Mouse (Mus musculus) telencephalon, adult 2 months (tissue): Measurements from ENCODE around the gene Phactr3.

Source experiments
- DNase-seq: peaks from one replicate; pipeline ENCODE4 v3.0.0-alpha.2; 2011; ENCODE audit warnings: low read depth, low spot score

Phactr3 gene

DNA sequence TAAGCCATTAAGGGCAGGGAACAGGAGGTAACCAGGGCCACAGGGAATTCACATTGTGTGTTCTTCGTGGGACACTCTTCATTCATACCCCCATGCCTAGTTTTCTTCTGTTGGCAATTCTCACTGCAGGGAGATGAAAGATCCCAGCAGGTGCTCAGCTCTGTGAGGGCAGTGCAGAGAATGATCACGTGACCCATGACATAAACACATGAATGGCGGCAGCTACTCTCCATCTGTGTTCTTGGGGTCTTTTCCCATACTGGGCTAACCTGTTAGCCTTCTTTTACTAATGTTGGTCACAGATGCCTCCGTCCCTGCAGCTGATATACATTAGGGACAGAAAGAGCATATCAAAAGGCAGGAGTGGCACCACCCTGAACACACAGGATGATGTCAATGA lies 16.9 kb downstream of the Phactr3 start:
- no peak for DNase-seq

DNA sequence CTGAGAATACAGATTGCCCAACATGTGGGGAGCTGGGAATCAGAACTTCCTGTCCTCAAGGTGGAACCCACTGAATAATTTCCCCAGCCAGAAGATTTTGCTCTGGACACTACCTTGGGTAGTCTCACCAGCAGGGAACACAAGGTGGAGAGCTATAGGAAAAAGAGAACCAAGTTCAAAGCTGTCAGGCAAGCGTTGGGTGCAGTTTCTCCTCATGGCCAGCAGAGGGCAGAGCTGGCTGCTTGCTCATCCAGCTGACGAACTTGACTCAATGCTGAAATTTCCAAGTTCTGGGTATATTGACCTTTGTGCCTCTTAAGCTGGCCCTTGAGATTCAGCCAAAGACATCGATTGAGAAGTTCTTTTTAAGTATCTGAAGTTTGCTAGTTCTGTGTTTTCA lies 18.7 kb downstream of the Phactr3 start:
- DNase-seq = no peak

DNA sequence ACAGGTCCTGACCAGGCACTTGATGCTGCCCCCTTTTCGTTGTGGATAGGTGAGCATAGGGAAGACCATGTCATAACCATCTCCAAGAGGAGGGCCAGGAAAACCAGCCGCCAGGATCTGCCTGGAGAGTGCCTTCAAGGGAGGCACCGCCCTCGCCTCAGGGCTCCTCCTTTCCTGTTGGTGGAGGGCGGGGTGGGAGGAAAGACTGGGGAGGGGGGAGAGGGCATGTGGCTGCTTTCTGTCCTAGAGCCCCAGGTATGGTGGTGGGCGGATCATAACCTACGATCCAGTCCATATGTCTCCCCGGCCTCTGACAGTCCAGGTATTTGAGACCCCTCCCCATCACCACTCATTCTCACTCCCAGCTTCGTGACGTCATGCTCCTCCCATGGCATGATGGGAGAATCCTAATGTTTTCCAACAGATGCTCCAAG lies 22.7 kb downstream of the Phactr3 start:
- DNase-seq = peak; percentile 86

DNA sequence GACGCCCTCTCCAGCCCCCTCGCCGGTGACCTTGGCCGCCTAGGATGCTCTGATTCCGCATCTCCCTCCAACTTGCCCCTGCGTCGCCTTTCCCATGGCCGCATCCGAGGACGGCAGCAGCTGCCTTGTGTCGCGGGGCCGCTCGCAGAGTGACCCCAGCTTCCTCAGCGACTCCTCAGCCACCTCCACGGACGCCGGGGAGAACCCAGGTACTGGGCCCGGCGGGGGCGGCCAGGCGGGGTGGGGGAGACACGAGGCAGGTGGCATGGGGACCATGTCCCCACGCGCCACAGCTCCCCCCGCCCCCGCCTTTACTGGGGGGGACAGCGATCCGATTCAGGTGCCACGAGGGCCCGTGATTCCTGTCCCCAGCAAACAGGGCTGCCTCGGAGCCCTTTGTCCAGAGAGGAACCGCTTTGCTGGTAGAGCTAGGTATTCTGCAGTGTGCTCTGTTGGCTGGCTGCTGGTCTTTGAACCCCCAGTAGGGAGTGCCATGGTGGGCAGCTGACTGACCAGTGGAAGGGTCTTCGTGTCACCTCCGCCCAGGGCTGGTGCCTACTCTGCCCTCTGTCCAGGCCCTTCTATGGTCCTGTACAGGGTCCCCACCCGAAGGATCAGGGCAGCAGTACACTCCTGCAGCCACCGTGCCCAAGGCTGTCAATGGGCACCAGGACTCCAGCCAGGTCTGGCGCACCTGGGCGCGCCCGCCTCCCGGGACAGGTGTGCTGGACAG lies 23.7 kb downstream of the Phactr3 start:
- no peak for DNase-seq

DNA sequence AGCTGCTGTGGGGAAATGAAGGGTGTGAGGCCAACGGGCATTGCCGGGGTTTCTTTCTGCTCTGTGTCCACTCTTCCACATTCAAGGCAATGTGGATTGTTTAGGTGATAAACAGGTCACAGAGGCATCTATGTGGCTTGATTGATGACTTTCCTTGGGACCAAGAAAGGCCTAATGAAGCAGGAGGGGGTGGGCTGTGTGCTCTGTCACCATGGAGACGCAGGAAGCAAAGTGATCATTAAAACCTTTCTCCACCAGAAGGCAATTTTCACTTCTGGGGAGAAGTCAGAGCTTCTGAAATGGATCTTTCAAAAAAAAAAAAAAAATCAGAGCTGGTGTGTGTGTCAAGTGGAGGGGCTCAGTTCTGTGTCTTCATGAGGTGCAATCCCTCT lies 24.2 kb downstream of the Phactr3 start:
- DNase-seq = no peak

DNA sequence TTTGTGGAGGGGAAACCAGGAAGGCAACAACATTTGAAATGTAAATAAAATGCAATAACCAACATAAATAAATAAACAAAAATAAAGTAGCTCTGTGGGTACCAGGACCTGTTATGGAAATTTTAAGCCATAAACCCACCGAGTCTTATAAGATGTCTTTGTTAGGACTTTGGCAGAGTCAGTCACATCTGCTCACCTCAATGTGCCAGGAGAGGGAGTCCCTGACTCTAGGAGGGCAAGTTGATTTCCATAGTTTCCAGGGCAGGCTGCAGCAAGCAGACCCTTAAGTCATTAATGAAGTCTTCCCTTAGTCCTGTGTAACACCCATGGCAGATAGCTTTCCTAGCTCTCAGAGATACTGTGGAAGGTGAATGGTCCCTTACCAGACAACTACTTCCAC lies 25.1 kb downstream of the Phactr3 start:
- DNase-seq = no peak

DNA sequence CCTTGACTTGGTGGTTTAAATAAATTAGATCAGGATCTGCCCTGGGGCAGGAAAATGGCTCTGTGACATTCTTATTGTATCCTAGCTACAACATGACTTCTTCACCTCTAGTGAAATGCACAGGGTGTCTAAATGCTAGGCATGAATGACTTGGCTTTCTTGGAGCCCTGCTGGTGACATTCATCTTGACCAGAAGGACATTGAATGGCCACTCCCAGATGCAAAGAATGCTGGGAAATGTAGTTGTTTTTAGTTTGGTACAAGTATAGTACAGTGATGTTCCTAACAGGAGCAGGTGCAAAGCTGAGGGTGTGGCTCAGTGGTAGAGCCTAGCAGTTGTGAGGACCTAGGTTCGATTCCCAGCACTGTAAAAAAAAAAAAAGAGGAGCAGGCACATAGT lies 30.5 kb downstream of the Phactr3 start:
- no peak for DNase-seq

DNA sequence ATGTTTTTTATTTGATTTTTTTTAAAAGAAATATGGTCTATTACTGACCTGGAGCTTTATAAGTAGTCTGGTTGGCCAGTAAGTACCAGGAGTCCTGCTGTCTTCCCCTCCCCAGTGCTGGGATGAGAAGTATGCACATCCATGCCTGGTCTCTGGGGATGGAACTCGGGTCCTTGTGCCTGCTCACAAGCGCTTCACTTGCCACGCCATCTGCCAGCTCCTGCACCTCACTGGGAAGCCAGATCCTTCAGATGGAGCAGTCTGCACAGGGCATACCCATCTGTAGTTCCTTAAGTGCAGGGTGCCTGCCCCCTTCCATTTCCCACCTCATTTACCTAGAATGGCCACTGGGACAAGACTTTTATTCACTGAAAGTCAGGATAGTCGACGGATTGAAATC lies 31.9 kb downstream of the Phactr3 start:
- DNase-seq = no peak

DNA sequence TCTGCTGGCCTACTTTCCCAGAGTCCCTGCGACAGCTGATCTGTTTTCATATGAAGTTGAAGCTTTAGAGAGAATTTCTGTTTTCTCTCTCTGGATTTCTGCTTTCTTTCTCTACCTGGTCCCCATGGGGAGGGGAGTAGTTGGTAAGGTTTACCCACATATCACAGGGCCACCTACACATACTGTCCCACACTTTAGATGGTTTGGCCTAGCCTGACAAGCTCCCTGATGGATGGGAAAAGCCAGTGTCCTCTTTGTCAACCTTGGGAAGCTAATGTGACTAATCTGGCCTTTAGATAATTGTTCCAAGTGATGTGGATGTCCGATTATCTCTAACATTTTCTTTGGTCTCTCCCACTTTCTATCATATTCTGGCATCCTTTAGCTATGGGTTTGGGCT lies 34.8 kb downstream of the Phactr3 start:
- DNase-seq = no peak

DNA sequence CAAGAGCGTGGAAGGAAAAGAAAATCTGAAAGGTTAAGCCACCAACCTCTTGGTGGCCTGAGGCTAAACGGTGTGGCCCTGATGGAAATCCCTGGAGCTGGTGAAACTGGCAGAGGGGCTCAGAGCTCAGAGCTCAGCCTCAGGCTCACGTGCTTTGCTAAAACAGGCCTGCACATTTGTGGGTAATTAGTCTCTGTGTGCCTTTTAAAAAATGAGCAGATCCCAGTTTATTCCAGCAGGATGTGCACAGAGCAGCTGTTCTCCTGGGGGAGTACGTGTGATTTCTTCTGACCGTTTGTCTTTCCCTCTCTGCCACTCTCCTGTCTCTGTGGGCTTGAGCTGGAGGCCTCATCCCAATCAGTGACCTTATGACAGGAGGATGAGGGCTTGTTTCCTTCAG lies 35.4 kb downstream of the Phactr3 start:
- peak; percentile 62 for DNase-seq

DNA sequence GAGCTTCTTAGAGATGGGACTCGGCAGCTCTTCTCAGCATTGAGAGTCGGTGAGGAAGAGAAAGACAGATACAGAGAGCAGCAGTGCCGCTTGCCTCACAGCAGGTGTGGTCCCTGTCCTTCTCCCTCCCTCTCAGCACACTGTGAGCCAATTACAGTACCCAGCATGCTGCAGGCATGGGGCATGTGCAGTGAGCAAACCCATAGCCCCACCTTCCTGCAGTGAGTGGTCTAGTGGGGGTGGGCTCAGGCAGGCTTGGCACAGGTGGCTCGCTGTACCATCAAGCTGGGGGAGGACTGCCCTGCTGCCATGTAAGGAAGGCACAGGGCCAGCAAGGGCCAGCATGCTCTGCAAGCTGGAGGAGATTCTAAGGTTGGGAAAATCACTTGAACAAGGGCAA lies 35.8 kb downstream of the Phactr3 start:
- peak; percentile 44 for DNase-seq

DNA sequence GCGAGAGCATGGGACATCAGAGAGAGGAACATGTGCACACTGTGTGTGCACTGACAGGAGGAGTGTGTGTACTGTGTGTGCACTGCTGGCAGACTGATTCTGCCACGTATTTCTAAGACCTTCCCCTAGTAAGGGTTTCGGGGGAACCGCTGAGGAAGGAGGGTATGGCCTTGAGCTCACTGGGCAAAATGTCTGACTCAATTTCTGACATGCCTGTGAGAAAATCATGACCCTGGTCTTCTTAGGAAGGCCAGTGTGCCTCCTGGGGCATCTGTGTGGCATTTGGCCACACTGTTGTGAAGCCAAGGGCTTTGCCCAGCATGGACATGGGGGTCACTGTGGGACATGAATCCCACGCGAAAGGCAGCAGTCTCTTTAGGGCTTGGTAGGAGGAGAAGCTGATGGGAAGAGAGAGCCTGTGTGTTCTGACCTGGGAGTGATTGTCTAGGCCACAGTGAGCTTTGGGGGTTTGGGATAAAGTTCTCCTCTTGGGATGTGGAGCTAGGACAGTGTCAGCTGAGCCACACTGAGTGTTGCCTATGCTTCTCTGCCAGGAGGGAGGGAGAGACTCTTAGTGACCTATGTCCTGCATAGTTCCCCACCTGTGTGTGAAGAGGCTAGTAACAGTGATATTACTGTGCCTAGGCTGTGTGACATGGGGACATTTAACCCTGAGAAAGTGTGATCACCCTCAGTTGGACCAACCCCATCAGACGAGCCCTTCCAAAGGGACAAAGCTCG lies 36.6 kb downstream of the Phactr3 start:
- DNase-seq = no peak

DNA sequence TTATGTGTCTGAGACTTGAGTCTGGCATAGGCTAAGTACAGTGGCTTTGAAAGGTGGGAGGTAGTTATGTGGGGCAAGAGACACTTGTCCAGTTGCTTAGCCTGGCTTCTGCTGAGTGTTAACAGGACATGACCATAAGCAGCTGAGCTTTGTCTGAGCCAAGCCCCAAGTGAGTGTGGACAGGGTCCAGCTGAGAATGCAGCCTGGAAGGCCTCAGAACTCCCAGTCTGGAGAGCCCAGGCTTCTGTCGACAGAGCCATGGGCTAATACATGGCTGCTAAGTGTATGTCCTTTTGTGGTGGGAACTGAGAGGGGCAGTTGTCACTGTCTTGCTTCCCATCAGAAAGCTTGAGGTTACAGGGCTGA lies 37.1 kb downstream of the Phactr3 start:
- DNase-seq = no peak

DNA sequence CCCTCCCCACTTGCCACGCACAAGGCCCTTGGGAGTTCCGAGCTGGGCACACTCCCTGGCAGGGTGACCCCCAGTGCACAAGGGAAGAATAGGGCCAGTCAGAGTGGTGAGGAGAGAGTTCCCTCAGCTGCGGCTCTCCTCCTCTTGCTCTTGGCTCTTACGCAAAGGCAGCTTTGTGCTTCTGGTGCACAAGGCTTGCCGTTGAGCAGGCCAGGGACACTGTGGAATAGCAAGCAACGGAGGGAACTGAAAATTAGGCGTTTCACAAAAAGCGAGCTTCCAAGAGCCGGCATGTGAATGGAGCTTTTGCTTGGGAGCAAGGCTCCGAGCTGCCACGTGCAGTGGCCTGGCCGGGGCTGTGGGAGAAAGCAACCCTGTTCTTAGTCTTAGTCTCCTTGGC lies 40.2 kb downstream of the Phactr3 start:
- DNase-seq = peak; percentile 85

DNA sequence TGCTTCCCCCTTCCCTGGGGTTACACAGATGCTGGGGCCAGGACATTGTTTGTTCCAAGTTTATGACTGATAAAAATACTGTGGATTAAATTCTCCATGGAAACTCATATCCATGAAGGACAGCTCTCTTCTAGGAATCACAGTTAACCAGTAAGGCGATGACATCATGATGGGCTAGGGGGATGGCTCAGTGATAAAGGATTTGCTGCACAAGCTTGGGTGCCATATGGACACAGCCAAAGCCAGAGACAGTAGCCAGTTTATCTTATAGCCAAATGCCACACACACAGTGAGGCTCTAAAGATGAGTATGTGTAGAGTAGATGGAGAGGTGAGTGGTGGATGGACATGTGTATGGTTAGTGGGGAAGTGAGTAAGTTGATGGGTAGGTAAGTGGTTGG lies 45.2 kb downstream of the Phactr3 start:
- no peak for DNase-seq

DNA sequence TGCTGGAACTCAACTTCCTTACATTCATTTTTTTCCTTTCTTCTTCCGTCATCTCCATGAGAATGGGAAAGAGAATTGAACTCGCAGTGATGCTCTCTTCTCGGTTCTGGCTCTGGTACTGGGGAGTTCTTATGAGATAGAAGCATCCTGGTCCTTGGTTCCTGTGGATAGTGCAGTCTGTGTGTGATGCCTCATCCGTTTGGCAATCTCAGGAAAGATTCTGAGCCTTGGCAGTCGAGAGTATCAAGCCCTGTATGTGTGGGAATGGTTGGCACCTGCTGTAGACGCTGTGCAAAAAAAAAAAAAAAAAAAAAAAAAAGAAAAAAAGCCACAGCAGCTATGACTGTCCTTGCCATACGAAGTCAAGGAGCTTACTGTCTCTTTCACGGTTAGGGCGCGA lies 47.2 kb downstream of the Phactr3 start:
- peak; percentile 80 for DNase-seq

DNA sequence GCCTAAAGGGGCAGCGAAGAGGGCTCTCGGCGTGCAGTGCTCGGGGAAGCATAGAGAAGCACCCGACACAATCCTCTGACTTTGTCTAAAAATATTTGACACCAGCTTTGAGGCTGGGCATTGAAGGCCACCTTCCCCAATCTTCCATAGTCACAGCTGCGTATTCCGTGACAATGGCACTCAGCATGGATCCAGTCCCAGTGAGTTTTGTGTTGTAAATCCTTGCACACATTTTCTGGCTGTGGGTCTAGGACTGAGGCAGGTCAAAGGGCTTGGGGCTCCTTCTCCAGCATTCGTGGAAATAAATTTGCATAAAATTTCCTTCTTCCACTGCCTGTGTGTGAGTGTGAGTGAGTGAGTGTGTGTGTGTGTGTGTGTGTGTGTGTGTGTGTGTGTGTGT lies 51.2 kb downstream of the Phactr3 start:
- no peak for DNase-seq

DNA sequence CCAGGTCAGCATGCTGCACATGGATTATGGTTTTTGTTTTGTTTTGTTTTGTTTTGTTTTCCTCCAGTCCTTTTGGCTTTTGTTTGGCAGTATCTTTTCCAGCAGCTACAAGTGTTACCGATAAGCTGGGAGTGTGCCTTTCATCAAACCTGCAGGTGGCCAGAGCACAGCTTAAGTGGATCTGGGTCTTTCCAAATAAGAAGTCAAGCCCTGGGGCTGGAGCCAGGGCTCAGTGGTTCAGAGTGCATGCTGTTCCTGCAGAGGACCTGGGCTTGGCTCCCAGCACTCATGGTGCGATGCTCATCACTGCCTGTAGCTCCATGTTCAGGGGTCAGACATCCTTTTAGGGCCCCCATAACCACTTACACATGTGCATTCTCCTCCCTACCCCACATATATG lies 55.2 kb downstream of the Phactr3 start:
- DNase-seq = no peak

DNA sequence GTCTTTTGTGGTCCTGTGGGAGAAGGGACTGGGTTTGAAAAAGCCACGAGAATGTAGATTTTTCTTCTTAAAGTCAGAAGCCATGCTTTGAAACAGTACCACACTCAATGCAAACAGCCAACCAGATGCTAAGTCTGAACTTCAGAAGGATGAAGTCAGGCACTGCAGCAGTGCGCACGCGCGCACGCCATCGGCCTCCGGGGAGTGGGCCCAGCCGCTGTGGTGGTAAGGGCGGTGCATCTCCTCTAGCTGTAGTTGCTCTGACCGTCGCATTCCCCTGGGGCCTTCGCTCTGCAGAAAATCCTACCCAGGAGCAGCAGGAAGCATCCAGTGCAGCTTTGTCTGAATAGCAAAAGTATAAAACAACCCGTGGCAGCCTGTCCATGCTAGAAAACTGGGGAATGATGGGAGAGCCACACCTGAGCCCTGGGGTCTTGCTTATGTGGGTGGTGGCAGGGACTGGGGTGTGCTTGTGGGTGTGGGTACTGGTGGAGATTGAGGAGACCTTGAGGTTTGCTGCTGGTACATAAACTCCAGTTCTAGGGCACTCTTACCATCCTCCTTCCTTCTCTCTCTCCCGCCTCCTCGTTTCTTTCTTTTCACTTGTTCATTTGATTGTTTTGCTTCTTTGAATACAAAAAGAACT lies 56.6 kb downstream of the Phactr3 start:
- peak; percentile 65 for DNase-seq

DNA sequence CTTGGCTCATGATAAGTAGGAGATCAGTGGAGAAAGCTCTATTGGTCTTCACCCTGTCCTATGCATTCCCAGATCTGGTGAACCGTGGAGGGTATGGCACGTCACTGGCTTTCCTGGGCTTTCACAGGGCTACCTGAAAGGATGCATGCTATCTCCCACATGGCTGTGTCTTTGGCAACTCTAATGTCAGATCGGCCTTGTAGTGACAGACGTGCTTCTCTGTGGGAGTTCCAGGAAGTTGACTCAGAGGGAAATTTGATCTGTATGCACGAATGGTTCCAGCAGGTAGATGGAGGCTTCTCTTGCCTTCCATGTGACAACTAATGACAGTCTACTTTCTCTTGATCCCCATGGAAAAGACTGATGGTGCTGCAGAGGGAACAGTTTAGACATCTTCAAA lies 65.5 kb downstream of the Phactr3 start:
- DNase-seq = no peak

DNA sequence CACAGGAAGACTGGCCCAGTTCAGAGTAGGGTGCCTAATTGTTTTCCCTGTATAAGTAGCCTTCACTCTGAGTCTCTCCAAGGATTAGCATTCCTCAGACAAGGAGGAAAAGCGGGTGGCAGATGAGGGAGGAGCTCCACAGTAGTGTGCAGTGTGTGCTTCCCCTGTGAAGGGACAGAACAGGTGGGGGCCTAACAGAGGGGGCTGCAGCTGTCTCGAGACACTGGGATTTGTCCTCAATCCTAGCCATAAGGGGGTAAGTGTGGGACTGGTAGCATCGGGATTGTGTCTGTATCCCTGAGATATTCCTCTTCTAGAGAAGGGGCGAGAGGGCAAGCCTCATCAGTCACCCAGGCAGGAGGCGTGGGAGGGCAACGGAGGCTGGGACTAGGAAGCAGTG lies 66.1 kb downstream of the Phactr3 start:
- DNase-seq = no peak

DNA sequence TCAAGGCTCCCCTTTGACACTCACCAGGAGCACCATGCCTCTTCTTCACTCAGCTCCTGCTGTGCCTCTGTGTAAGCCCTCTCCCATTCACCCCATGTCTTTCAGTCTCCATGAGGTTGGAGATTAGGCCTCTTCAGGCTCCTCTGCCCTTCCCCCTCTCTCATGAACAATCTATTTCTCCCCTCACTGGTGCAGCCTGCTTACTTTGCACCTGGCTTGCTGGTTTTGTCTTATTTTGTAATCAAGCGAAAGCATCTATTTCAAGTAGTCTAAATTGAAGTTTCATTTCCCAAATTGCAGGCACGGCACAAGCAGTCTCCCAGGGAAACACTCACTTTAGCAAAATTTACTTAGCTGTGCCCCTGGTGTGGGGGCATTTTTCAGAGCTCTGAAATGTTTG lies 70.2 kb downstream of the Phactr3 start:
- DNase-seq = no peak

DNA sequence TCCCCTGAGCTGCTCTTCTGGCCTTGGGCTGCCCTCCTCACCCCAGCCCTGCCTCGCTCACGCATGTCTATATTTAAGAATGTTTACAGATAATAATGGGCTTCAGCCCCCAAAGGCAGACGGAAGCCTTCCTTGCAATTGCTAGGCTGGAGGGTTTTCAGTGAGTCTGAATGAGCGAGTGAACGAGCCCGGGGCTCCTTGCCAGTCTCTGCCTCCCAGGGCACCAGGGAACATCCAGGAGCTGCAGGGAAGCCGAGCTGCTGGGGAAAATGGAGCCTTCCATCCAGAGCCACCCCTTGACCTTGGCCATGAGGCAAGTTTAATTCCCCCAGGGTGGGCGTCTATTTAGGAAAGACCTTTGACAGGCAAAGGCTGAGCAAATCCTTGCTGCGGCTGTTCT lies 74.1 kb downstream of the Phactr3 start:
- no peak for DNase-seq
